Mouse (Mus musculus) forebrain, embryonic 13.5 days (tissue): ENCODE data around the gene Traf1. TPM values are rescaled to one million over a fixed set of nuclear protein-coding genes. Genes with fewer than 3 reads are reported as not detected.
A peak's percentile ranks its signal among the peaks of the same experiment; 100 is the strongest.

Source experiments
- ATAC-seq: fragments of 200-750 bp; cut with Nextera tagmentation; 2 replicates; pipeline ENCODE4 v1.8.0; 2017
- H3K27ac ChIP-seq: fragments of 300-500 bp; sonication (generic); 2 replicates; pipeline ENCODE4 v1.5.1; 2015; ENCODE audit warnings: inconsistent platforms, mild to moderate bottlenecking, moderate library complexity
- H3K27me3 ChIP-seq: fragments of 300-500 bp; sonication (generic); 2 replicates; pipeline ENCODE4 v1.6.1; 2015; ENCODE audit warnings: mild to moderate bottlenecking, inconsistent platforms
- H3K36me3 ChIP-seq: fragments of 300-500 bp; sonication (generic); 2 replicates; pipeline ENCODE4 v1.6.1; 2015; ENCODE audit warnings: mild to moderate bottlenecking, inconsistent platforms; ENCODE audit not compliant: poor library complexity, severe bottlenecking
- H3K4me1 ChIP-seq: fragments of 300-500 bp; sonication (generic); 2 replicates; pipeline ENCODE4 v1.6.1; 2015; ENCODE audit warnings: inconsistent platforms
- H3K4me2 ChIP-seq: fragments of 300-500 bp; sonication (generic); 2 replicates; pipeline ENCODE4 v1.6.1; 2015; ENCODE audit warnings: inconsistent platforms, mild to moderate bottlenecking, moderate library complexity
- H3K4me3 ChIP-seq: fragments of 300-500 bp; sonication (generic); 2 replicates; pipeline ENCODE4 v1.5.1; 2015; ENCODE audit warnings: mild to moderate bottlenecking, inconsistent platforms
- H3K9ac ChIP-seq: fragments of 300-500 bp; sonication (generic); 2 replicates; pipeline ENCODE4 v1.6.1; 2015; ENCODE audit warnings: mild to moderate bottlenecking, inconsistent platforms
- H3K9me3 ChIP-seq: fragments of 300-500 bp; sonication (generic); replicated peaks from 2 replicates; pipeline ENCODE4 v1.6.1; 2016; ENCODE audit warnings: inconsistent platforms
- WGBS: fragments of 180-500 bp; shearing (Covaris S2); methylation state at CpG from one replicate; pipeline ENCODE4 v1.1.7; 2015; 5-methylcytosine and 5-hydroxymethylcytosine counted together
- polyA plus RNA-seq: library from polyadenylated mRNA; unstranded; fragments of >200 nt; fragmentation: Nextera tagmentation; extraction: Ambion mirVana; gene quantifications from 2 replicates; pipeline ENCODE4 v1.2.1, GENCODE M21; 2015

The Traf1 gene
- polyA plus RNA-seq, 1 experiment from 2014 or later, result 0.13 TPM

DNA sequence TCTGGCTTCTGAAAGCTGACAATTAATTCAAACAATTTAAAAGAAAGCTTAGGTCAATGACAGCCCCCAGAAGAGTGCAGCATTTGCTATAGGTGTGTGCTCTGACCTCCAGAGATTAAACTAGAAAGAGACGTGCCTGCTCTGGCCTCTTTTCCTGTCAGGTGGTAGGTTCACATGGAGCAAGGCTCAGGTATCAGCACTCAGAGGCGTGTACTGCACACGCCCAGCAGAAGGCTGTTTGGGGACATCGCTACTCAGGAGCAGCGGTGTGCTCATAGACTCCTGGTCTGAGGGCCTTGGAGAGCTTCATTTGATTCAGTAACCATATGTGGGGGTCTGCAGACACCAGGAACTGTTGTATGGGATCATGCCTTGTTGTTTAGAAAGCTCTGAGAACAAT lies 34.3 kb downstream of the Traf1 start:
- H3K36me3 ChIP-seq, result no peaks in the 10 kb centered on the region
- no peak overlapping the region for H3K27ac ChIP-seq
- no peaks in the 10 kb centered on the region for H3K4me1 ChIP-seq
- H3K4me2 ChIP-seq, result no peak overlapping the region
- H3K9ac ChIP-seq, result no peak overlapping the region
- no peak for ATAC-seq
- 82% methylated on average over 5 of the region's 5 CpGs for WGBS
- no peak overlapping the region for H3K4me3 ChIP-seq
- H3K27me3 ChIP-seq, result no peaks in the 10 kb centered on the region
- no peaks in the 10 kb centered on the region for H3K9me3 ChIP-seq

DNA sequence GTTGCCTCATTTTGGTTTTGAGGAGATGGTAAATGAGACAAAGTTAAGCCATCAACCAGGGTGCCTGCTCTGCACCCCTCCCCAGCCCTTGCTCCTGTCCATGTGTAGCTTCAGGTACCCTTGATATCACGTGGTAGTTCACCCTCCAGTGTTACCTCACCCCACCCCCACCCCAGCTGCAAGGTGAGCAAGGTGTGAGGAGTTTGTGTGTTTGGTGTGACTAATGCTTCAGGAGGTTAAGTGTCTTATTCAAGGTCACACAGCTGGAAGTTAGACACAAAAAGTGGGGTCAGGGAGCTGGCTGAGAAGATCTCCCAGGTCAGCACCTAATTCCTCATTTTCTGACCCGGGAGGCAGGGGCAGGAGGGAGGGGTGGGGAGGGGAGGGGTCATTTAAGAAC lies 38.8 kb downstream of the Traf1 start:
- no peaks in the 10 kb centered on the region for H3K27me3 ChIP-seq
- H3K27ac ChIP-seq, result no peak overlapping the region
- H3K9me3 ChIP-seq, result no peaks in the 10 kb centered on the region
- no peak for ATAC-seq
- no peaks in the 10 kb centered on the region for H3K4me1 ChIP-seq
- no peak overlapping the region for H3K9ac ChIP-seq
- no peak overlapping the region for H3K4me3 ChIP-seq
- H3K4me2 ChIP-seq, result no peak overlapping the region
- 16% methylated on average over 2 of the region's 2 CpGs for WGBS
- no peaks in the 10 kb centered on the region for H3K36me3 ChIP-seq

DNA sequence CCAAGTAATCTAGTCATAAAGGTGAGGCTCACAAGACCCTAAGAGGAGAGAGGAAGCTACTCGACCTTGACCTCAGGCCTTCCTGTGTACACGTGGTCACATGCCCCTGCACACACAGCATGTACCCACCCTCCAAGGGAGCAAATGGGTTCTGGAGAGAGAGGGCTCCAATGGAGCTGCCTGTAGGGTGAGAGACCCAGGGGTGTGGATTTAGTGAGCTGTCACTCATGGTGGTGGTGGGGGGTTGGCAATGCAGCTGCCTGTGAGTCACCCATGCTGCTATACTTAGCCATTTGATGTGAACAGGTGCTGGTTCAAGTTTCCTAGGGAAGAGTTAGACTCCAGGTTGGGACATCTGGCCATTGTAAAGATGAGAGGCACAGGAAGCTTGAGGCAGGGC lies 41.4 kb downstream of the Traf1 start:
- no peak for ATAC-seq
- WGBS, result 55% methylated on average over 2 of the region's 2 CpGs
- no peak overlapping the region for H3K4me3 ChIP-seq

DNA sequence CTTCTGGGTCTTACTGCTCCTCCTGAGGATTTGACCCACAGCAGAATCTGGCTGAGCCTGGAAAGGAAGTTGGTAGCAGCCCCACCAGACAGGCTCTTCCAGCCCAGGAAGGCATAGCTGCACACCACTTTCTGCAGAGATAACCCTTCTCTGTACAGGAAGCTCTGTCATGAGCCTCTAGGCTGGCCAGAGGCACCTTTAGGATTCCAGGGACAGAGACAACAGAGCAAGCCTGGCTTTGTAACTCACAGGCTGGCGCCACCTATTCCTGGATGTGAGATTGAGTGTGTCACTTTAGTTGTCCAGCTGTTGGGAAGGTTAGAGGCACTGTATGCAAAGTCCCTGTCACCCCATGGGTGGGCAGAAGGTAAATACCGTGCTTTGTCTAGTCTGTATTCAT lies 46.5 kb downstream of the Traf1 start:
- peaks cover 25% of the 10 kb centered on the region for H3K4me1 ChIP-seq
- no peak overlapping the region for H3K9ac ChIP-seq
- no peaks in the 10 kb centered on the region for H3K9me3 ChIP-seq
- 42% methylated on average over 2 of the region's 2 CpGs for WGBS
- no peaks in the 10 kb centered on the region for H3K36me3 ChIP-seq
- H3K4me2 ChIP-seq, result peak overlapping the region; percentile 82; the same call in 1 of the 2 replicates
- no peak for ATAC-seq
- peaks cover 38% of the 10 kb centered on the region for H3K27me3 ChIP-seq
- no peak overlapping the region for H3K27ac ChIP-seq
- no peak overlapping the region for H3K4me3 ChIP-seq

More for the DNA sequence above, 41.4 kb downstream of the Traf1 start:
- Histone ChIP-seq H3K9ac (no peak overlapping the region), H3K4me2 (no peak overlapping the region), H3K4me1 (no peaks in the 10 kb centered on the region), H3K9me3 (no peaks in the 10 kb centered on the region), H3K27me3 (peaks cover 3% of the 10 kb centered on the region), H3K27ac (no peak overlapping the region), H3K36me3 (no peaks in the 10 kb centered on the region)

DNA sequence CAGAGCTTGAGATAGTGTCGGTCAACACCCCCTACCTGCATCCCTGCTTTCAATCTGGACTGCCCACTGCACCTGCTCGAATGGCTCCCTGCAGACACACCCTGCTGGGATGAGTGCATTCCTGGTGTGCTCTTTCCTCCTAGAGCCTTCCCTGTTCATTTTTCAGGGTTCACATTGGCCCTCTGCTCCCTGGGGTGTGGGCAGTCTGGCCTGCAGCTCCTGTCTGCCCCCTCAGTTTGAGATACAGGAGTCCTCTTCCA lies 46.8 kb downstream of the Traf1 start:
- no peak overlapping the region for H3K4me3 ChIP-seq
- WGBS, result 19% methylated on average over 2 of the region's 2 CpGs
- no peaks in the 10 kb centered on the region; the same call in 1 of the 2 replicates for H3K36me3 ChIP-seq
- H3K9ac ChIP-seq, result no peak overlapping the region
- peaks cover 25% of the 10 kb centered on the region for H3K4me1 ChIP-seq
- H3K27me3 ChIP-seq, result peaks cover 38% of the 10 kb centered on the region
- peak overlapping the region; percentile 82 for H3K4me2 ChIP-seq
- H3K27ac ChIP-seq, result no peak overlapping the region
- no peak for ATAC-seq
- no peaks in the 10 kb centered on the region for H3K9me3 ChIP-seq

DNA sequence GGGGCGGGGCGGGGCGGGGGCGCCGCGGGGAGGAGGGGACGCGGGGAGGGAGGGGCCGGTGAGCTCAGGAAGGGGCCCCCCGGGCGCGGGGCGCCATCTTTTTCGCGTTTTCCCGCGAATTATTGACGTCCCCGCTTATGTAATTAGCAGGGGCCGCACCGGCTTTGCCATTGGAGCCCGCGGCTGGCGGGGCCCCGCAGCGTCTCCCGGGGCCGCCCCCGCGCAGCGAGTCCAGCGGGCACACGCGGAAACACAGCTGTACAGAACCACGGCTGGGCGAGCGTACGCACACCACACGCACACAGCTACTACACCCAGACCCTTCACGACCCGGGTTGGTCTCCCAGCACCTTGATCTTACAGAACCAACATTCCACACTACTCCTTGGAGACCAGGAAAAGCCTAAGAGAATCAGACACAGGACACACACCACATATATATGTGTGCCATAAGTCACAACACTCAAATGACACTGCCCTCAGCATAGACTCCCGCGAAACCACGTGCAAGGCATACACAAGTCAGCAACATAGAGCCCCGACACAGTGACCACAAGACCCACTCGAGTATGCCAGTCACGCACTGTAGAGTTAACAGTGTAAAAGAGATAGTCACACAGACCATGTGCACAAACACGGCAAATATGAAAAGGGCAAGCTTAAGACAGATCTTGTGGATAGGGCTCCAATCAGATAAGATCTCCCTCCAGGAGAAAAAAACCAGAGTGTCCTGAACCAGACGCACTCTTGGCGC lies 47.3 kb downstream of the Traf1 start:
- Histone ChIP-seq H3K4me1 (peaks cover 25% of the 10 kb centered on the region), H3K9me3 (no peaks in the 10 kb centered on the region), H3K27ac (no peak overlapping the region), H3K4me2 (peak overlapping the region; percentile 82), H3K4me3 (peak overlapping the region; percentile 59), H3K36me3 (no peaks in the 10 kb centered on the region; the same call in 1 of the 2 replicates), H3K27me3 (peaks cover 38% of the 10 kb centered on the region), H3K9ac (peak overlapping the region; percentile 63)
- ATAC-seq, result peak; percentile 69
- WGBS, result 4% methylated on average over 29 of the region's 50 CpGs

DNA sequence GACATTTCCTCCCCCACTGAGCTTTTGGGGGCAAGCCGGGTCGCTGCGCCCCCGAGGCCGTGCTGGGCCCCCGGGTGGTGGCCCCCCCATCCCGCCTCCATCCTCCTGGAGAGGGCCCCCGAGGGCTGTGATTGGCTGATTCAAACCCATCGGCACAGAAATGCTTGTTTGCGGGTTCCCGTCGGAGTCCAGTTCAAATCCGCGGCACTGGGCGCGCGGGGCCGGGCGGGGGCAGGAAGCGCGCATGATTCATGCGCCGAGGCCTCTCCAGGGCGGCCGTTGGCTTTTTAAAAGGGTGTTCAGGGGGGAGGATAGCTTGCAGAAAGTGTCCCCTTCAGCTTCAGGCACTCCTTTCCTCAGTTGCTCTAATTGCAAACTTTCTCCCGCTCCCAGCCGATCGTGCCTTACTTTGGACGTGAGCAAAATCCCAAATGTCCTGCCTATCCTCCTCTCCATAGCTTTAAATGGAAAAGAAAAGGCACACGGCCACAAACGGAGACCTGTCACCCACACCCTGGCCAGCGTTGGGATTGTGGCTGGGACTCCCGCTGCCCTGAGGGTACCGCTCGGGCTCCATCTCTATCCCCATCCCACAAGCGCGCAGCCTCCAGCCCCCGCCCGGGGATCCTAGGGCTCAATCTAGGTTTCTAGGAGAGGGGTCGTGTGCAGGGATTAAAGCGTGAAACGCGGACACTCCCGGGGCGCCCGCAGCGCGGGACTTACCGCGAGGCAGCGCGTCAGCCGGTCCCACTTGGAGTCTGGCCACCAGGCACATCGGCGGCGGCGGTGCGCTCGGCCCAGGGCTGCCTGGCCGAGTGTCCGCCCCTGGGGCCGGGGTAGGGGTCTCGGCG lies 48.1 kb downstream of the Traf1 start, which contains the start of gene Phf19:
Phf19 (minus strand) TSS at position 809 of the 851 bp plus-strand sequence.
- Histone ChIP-seq H3K4me3 (peak within 1 kb of the TSS; percentile 59), H3K9ac (peak within 1 kb of the TSS; percentile 63), H3K27ac (no peak within 1 kb of the TSS), H3K27me3 (peaks cover 38% of the 10 kb centered on the region), H3K4me2 (peak within 1 kb of the TSS; percentile 82), H3K4me1 (peaks cover 25% of the 10 kb centered on the region), H3K36me3 (no peaks in the 10 kb centered on the region; the same call in 1 of the 2 replicates), H3K9me3 (no peaks in the 10 kb centered on the region)
- 1% methylated on average over 54 of the region's 64 CpGs for WGBS
- ATAC-seq, result peak; percentile 68

DNA sequence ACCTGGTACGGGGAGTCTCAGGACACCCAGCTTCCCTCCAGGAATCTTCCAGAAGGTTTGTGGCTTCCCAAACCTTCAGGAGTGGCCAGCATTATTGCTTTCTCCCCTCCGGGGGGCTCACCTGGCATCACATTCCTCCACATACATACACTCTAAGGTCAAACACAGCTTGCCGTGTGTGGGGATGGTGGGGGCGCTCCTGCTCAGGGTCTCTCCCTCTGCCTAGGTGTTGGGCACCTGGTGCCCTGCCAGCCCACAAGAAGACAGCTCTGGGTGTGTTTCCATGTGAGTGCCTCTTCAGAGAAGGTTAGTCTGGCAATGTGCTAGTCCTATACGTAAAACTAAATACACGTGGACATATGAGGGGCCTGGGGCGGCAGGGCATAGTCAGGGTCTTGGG lies 49.0 kb downstream of the Traf1 start:
- Histone ChIP-seq H3K4me3 (peak overlapping the region; percentile 59), H3K27ac (no peak overlapping the region), H3K9ac (peak overlapping the region; percentile 63; the same call in 1 of the 2 replicates), H3K9me3 (no peaks in the 10 kb centered on the region), H3K36me3 (no peaks in the 10 kb centered on the region; the same call in 1 of the 2 replicates), H3K4me1 (peaks cover 25% of the 10 kb centered on the region), H3K4me2 (peak overlapping the region; percentile 82), H3K27me3 (peaks cover 38% of the 10 kb centered on the region)
- 36% methylated on average over 7 of the region's 7 CpGs for WGBS
- ATAC-seq, result no peak

DNA sequence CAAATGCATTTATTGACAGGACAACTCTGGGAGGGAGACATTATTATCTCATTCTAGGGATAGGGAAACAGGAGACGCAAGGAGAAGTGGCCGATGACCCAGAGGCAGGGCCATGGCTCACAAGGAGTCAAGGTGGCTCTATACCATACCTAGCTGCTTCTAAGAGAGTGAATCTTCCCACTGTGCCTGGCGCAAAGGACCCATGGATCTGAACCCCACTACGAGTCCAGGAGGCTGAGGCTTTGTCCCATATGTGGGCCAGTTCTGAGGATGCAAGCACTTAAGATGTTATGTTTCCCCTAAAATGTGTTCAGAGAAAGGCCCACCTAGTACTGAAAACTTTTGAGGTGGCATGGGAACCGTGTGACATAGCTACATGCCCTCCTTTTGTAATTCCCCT lies 49.7 kb downstream of the Traf1 start:
- Histone ChIP-seq H3K36me3 (no peaks in the 10 kb centered on the region; the same call in 1 of the 2 replicates), H3K9me3 (no peaks in the 10 kb centered on the region), H3K4me3 (no peak overlapping the region), H3K27me3 (peaks cover 38% of the 10 kb centered on the region), H3K9ac (no peak overlapping the region), H3K4me2 (no peak overlapping the region), H3K4me1 (peaks cover 25% of the 10 kb centered on the region), H3K27ac (no peak overlapping the region)
- WGBS, result 85% methylated on average over 5 of the region's 5 CpGs
- no peak for ATAC-seq

DNA sequence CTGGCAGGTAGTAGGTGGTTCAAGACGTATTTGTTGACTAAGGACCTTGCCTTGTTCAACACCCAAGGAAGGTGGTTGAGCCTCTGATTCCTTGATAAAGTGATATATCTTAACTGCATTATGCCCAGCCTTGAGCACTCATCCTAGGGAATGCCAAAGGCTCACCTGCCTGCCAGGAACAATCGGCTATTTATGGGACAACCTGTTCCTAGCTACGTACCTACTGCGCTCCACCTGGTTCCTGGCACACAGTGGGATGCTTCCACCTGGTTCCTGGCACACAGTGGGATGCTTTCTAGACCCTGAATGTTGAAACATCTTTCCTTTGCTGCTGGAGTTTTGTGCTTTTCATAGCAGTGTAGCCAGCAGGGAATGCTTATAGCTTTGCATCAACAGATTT lies 51.9 kb downstream of the Traf1 start:
- no peak for ATAC-seq
- peaks cover 31% of the 10 kb centered on the region for H3K27me3 ChIP-seq
- WGBS, result 94% methylated on average over 4 of the region's 4 CpGs

DNA sequence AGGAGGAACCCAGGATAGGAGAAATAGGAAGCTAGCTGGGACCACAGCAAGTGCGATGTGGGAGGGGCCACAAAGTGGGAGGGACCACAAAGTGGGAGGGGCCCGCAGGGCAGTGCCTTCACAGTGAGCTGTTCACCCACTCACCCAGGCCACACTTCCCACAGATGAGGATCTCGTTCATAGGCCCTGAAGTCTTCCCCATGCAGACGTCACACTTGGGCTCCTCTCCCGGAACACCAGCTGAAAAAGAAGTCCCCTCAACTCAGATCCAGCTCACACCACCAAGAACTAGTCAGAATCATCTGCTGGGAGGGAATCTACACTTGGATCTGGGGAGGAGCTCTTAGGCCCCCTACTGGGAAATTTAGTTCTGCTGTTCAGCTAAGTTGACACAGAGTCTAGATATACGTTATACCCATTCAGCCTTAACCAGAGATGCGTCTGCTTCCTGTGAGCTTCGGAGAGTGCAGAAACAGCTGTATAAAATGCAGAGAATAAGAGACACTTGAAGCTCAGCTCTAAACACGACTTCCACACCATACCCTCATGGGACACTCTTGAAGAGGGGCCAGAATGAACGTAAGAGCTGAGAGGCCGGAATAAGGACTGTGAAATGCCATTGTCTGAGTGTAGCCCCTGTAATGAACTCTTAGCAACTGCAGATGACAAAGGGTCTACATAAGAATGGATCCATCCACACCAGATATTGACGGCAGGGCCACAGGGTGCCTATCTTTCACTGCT lies 54.5 kb downstream of the Traf1 start:
- 58% methylated on average over 12 of the region's 12 CpGs for WGBS
- H3K27me3 ChIP-seq, result 0 out of 2 replicates have a peak, but pooled peaks cover 10% of the 10 kb centered on the region

More for the DNA sequence above, 51.9 kb downstream of the Traf1 start:
- Histone ChIP-seq H3K4me3 (no peak overlapping the region), H3K36me3 (no peaks in the 10 kb centered on the region; the same call in 1 of the 2 replicates), H3K4me2 (no peak overlapping the region), H3K9me3 (no peaks in the 10 kb centered on the region), H3K27ac (no peak overlapping the region), H3K9ac (no peak overlapping the region), H3K4me1 (peaks cover 25% of the 10 kb centered on the region)

More for the DNA sequence above, 54.5 kb downstream of the Traf1 start:
- Histone ChIP-seq H3K9me3 (no peaks in the 10 kb centered on the region), H3K4me1 (peaks cover 12% of the 10 kb centered on the region), H3K4me2 (no peak overlapping the region), H3K9ac (no peak overlapping the region), H3K27ac (no peak overlapping the region), H3K36me3 (peaks cover 6% of the 10 kb centered on the region; the same call in 1 of the 2 replicates), H3K4me3 (no peak overlapping the region)
- no peak for ATAC-seq
